Mouse (Mus musculus) NIH3T3 (cell line): ENCODE measurements at regions not wholly inside any gene's neighbourhood (a gene's known extent, or its start where the extent isn't known, plus 50 kb on each side); places are given as distances from the start of the nearest gene placed in this dataset.
A peak's percentile ranks its signal among the peaks of the same experiment; 100 is the strongest.

ENCODE experiments used
- DNase-seq: peaks from one replicate; pipeline ENCODE4 v3.0.0-alpha.2; 2012; ENCODE audit warnings: low read depth

GRCm38 (mm10) chr7:54458386-54458785 is 376.9 kb upstream of the Luzp2 start:
- DNase-seq = peak; percentile 27

DNA sequence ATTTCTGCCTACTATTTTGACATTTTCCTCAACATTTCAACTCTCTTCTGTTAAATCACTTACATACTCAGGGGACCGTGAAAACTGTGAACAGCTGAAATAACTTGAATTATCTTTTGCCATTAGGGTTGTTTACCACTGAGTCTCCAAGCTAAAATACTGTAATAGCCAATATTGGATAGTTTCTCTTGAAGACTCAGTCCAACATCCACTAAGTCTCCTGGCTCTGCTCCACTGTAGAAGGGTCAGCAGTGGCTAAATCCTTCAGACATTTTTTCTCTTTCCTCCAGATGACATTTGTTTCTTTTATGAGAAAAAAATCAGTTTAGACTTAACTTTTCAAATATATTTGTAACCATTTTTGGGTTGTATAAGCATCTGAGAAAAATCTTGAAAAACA is 344.0 kb upstream of the Luzp2 start:
- DNase-seq = no peak

DNA sequence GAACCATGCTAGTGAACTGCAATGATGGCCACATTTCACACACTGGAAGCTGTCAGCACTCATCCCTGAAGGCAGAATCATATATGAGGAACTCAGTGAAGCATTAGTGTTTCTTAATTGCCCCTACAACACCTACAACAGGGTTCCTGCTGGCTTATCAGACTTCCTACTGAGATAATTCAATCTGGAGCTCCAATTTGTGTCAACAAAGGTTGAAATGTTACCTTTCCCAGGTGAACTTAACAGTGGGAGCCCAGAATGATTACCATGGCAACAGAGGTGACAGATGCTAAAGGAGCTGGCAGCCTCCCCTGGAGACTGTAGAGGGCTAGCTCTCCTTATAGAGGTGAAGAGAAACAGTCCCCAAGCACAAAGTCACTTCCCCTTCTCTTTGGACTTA is 330.1 kb upstream of the Luzp2 start:
- no peak for DNase-seq

- no peak for DNase-seq
Measured at GRCm38 (mm10) chr7:54507006-54507405, 328.3 kb upstream of the Luzp2 start.

DNA sequence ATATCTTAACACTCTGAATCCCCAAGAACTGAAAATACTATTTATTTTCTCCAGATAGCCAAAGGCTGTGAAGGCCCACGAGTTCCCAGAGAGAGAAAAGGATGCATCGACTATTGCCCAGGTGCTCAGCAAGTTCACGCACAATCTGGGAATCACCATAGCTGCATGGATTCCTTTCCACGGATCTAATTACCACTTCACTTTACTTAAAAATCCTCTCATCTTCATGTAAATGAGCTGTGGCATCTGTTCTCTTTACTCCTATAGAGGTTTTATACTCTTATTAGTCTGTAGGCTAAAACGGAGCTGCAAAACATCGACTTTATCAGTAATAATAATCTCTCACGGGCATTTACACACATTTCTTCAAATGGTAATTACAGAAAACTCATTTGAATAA is 299.6 kb upstream of the Luzp2 start:
- DNase-seq = no peak

GRCm38 (mm10) chr7:54557436-54557835 is 277.9 kb upstream of the Luzp2 start:
- DNase-seq = no peak

DNA sequence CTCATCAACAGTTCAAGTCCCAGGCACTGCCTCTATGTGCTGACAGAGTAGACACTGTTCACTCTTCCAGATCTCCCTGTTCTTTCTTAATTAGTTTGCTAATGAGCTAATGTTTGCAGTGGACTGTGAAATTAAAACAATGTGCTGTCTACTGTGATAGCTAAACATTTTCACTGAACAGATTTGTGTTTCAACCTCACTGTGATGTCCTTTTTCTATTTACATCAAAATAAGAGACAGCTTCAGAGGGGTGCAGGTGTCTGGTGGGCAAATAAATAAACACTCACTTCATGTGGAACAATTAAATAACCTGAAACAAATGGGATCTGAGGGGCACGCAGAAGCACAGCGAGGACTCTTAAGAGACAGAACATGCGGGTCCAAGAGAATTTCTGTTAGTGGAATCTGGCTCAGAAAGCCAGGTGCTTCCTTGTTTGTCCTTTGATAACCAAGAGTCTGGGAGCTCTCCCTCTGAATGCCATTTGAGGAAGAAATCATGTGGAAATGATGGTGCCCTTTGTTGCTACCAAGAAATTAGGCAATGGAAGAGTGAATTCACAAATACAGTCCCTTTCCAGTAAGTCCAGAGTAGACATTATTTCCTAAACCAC is 269.6 kb upstream of the Luzp2 start:
- DNase-seq = no peak

GRCm38 (mm10) chr7:54599776-54600175 is 235.5 kb upstream of the Luzp2 start:
- DNase-seq = no peak

GRCm38 (mm10) chr7:54622436-54622835 is 212.9 kb upstream of the Luzp2 start:
- no peak for DNase-seq

- DNase-seq = no peak
Measured at GRCm38 (mm10) chr7:54633930-54634329, 201.4 kb upstream of the Luzp2 start.

DNA sequence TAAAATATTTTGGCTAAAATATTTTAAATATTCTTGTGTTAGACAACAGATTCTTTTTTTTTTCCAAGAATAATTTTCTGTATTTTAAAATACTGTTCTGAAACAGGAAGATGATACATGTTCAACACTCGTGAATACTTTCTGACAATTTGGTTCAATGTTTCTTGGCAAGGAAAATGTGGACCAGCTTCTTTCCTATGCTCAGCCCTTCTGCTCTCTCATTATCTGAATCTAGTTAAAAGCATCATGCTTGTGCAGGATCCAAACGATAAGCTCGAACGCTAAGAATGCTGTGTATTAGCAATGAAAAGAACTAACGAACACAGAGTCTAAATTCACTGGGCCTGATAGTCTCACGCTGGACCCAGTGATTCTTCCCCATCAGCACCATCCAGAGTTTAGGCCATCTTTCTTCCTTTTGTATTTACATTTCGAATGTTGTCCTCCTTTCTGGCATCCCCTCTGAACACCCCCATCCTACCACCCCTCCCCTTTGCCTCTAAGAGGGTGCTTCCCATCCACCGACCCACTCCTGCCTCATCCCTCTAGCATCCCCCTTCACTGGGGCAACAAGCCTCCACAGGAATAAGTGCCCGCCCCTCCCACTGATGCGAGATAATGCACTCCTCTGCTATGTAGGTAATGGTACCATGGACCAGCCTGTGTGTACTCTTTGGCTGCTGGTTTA is 200.8 kb upstream of the Luzp2 start:
- no peak for DNase-seq

- no peak for DNase-seq
Measured at GRCm38 (mm10) chr7:54645314-54645713, 190.0 kb upstream of the Luzp2 start.

GRCm38 (mm10) chr7:54649025-54649424 is 186.3 kb upstream of the Luzp2 start:
- no peak for DNase-seq
